Mouse (Mus musculus) limb, embryonic 10.5 days (tissue): Measurements from ENCODE around the gene Zbtb32. TPM values are rescaled to one million over a fixed set of nuclear protein-coding genes. Genes with fewer than 3 reads are reported as not detected.

ENCODE experiments used
- DNase-seq: peaks from one replicate; pipeline ENCODE4 v3.0.0-alpha.2; 2017; ENCODE audit warnings: low spot score
- H3K27ac ChIP-seq: fragments of 300-500 bp; sonication (generic); 2 replicates; pipeline ENCODE4 v1.5.1; 2016; ENCODE audit warnings: mild to moderate bottlenecking
- H3K27me3 ChIP-seq: fragments of 300-500 bp; sonication (generic); 2 replicates; pipeline ENCODE4 v1.6.1; 2016; ENCODE audit warnings: low read depth, mild to moderate bottlenecking; ENCODE audit not compliant: poor library complexity, severe bottlenecking
- H3K36me3 ChIP-seq: fragments of 300-500 bp; sonication (generic); 2 replicates; pipeline ENCODE4 v1.6.1; 2016; ENCODE audit warnings: mild to moderate bottlenecking, moderate library complexity
- H3K4me1 ChIP-seq: fragments of 300-500 bp; sonication (generic); 2 replicates; pipeline ENCODE4 v1.6.1; 2016
- H3K4me3 ChIP-seq: fragments of 300-500 bp; sonication (generic); 2 replicates; pipeline ENCODE4 v1.5.1; 2016; ENCODE audit warnings: mild to moderate bottlenecking, moderate library complexity
- H3K9me3 ChIP-seq: fragments of 300-500 bp; sonication (generic); replicated peaks from 2 replicates; pipeline ENCODE4 v1.6.1; 2016; ENCODE audit warnings: mild to moderate bottlenecking
- WGBS: fragments of 180-500 bp; shearing (Covaris S2); methylation state at CpG from one replicate; pipeline ENCODE4 v1.1.7; 2016; 5-methylcytosine and 5-hydroxymethylcytosine counted together
- polyA plus RNA-seq: library from polyadenylated mRNA; unstranded; fragments of >200 nt; fragmentation: Nextera tagmentation; extraction: Ambion mirVana; gene quantifications from 2 replicates; pipeline ENCODE4 v1.2.1, GENCODE M21; 2016

The Zbtb32 gene
- 0.15 and 0.45 TPM in 2 replicates for polyA plus RNA-seq

- Histone ChIP-seq H3K36me3 (no peaks in the 10 kb centered on the region), H3K27ac (no peak within 1 kb of the TSS), H3K4me3 (no peak within 1 kb of the TSS), H3K4me1 (peaks cover 5% of the 10 kb centered on the region; the same call in 1 of the 2 replicates), H3K27me3 (no peaks in the 10 kb centered on the region), H3K9me3 (no peaks in the 10 kb centered on the region)
- no peak for DNase-seq
- 90% methylated on average over 12 of the region's 12 CpGs for WGBS
These were observed at the start of gene Zbtb32 for GRCm38 (mm10) chr7:30598786-30599185. Gene Zbtb32, minus strand, starts transcription at chr7:30598909.

GRCm38 (mm10) chr7:30639083-30639482 is 40.4 kb upstream of the Zbtb32 start:
- Histone ChIP-seq H3K36me3 (peaks cover 43% of the 10 kb centered on the region), H3K4me1 (peaks cover 39% of the 10 kb centered on the region), H3K4me3 (0 out of 2 replicates have a peak overlapping the region, but pooled peaks have one; percentile 1), H3K27ac (peak overlapping the region; percentile 67), H3K27me3 (peaks cover 26% of the 10 kb centered on the region), H3K9me3 (no peaks in the 10 kb centered on the region)
- DNase-seq, result no peak
- WGBS, result 20% methylated on average over 4 of the region's 4 CpGs

GRCm38 (mm10) chr7:30636395-30636794 is 37.7 kb upstream of the Zbtb32 start:
- DNase-seq, result no peak
- peaks cover 53% of the 10 kb centered on the region for H3K27me3 ChIP-seq
- peak overlapping the region; percentile 21; the same call in 1 of the 2 replicates for H3K27ac ChIP-seq
- H3K9me3 ChIP-seq, result no peaks in the 10 kb centered on the region
- H3K4me1 ChIP-seq, result peaks cover 47% of the 10 kb centered on the region
- peaks cover 16% of the 10 kb centered on the region for H3K36me3 ChIP-seq
- 23% methylated on average over 11 of the region's 11 CpGs for WGBS
- H3K4me3 ChIP-seq, result peak overlapping the region; percentile 45

GRCm38 (mm10) chr7:30635752-30636151 is 37.0 kb upstream of the Zbtb32 start, which contains the start of gene Etv2:
Gene Etv2, minus strand, starts transcription at chr7:30635852.
- no peak for DNase-seq
- H3K27me3 ChIP-seq, result peaks cover 55% of the 10 kb centered on the region
- H3K9me3 ChIP-seq, result no peaks in the 10 kb centered on the region
- peak within 1 kb of the TSS; percentile 45 for H3K4me3 ChIP-seq
- 5% methylated on average over 5 of the region's 5 CpGs for WGBS
- H3K4me1 ChIP-seq, result peaks cover 47% of the 10 kb centered on the region
- H3K36me3 ChIP-seq, result peaks cover 10% of the 10 kb centered on the region
- H3K27ac ChIP-seq, result peak within 1 kb of the TSS; percentile 61

GRCm38 (mm10) chr7:30634621-30635020 is 35.9 kb upstream of the Zbtb32 start:
- Histone ChIP-seq H3K36me3 (no peaks in the 10 kb centered on the region), H3K27ac (peak overlapping the region; percentile 61), H3K4me1 (peaks cover 46% of the 10 kb centered on the region), H3K4me3 (peak overlapping the region; percentile 45), H3K9me3 (no peaks in the 10 kb centered on the region), H3K27me3 (peaks cover 55% of the 10 kb centered on the region)
- 1% methylated on average over 20 of the region's 20 CpGs for WGBS
- DNase-seq, result peak; percentile 85

GRCm38 (mm10) chr7:30633762-30634412 is 35.2 kb upstream of the Zbtb32 start:
- no peaks in the 10 kb centered on the region for H3K36me3 ChIP-seq
- WGBS, result 4% methylated on average over 27 of the region's 27 CpGs
- no peaks in the 10 kb centered on the region for H3K9me3 ChIP-seq
- peak overlapping the region; percentile 45 for H3K4me3 ChIP-seq
- H3K27me3 ChIP-seq, result peaks cover 55% of the 10 kb centered on the region
- no peak overlapping the region for H3K27ac ChIP-seq
- peaks cover 39% of the 10 kb centered on the region for H3K4me1 ChIP-seq
- peak; percentile 57 for DNase-seq

- Histone ChIP-seq H3K27ac (no peak overlapping the region), H3K27me3 (peaks cover 28% of the 10 kb centered on the region), H3K4me1 (peaks cover 16% of the 10 kb centered on the region), H3K4me3 (no peak overlapping the region), H3K36me3 (peaks cover 8% of the 10 kb centered on the region), H3K9me3 (no peaks in the 10 kb centered on the region)
- no peak for DNase-seq
These were observed 30.3 kb upstream of the Zbtb32 start for GRCm38 (mm10) chr7:30629013-30629412.

GRCm38 (mm10) chr7:30626647-30627046 is 27.9 kb upstream of the Zbtb32 start:
- H3K27me3 ChIP-seq, result peaks cover 5% of the 10 kb centered on the region
- DNase-seq, result no peak
- H3K4me3 ChIP-seq, result no peak overlapping the region
- peaks cover 9% of the 10 kb centered on the region for H3K4me1 ChIP-seq
- peaks cover 31% of the 10 kb centered on the region for H3K36me3 ChIP-seq
- no peaks in the 10 kb centered on the region for H3K9me3 ChIP-seq
- 86% methylated on average over 5 of the region's 5 CpGs for WGBS
- H3K27ac ChIP-seq, result no peak overlapping the region

- peaks cover 39% of the 10 kb centered on the region for H3K36me3 ChIP-seq
- H3K4me1 ChIP-seq, result peaks cover 9% of the 10 kb centered on the region
- H3K9me3 ChIP-seq, result no peaks in the 10 kb centered on the region
- no peaks in the 10 kb centered on the region for H3K27me3 ChIP-seq
- peak within 1 kb of the TSS; percentile 77 for H3K4me3 ChIP-seq
- H3K27ac ChIP-seq, result peak within 1 kb of the TSS; percentile 87
- DNase-seq, result peak; percentile 90
- 3% methylated on average over 44 of the region's 44 CpGs for WGBS
These were observed 27.0 kb upstream of the Zbtb32 start, which contains the start of gene Cox6b1 for GRCm38 (mm10) chr7:30625530-30626384. Gene Cox6b1, minus strand, starts transcription at chr7:30626151.

DNA sequence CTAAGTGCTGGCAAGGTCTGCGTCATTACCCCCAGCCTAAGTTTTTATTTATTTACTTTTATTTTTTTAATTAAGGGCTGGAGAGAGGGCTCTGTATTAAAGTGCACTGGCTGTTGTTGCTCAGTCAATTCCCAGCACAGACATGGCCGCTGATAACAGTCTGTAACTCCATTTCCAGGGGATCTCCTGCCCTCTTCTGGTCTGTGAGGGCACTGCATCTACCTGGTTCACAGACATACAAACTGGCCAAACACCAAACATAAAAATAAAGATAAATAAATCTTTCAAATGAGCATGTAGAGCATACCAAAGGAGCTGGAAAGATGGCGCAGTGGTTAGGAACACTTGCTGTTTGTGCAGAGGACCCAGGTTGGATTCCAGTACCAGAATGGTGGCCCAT is 20.5 kb upstream of the Zbtb32 start:
- Histone ChIP-seq H3K27ac (no peak overlapping the region), H3K27me3 (no peaks in the 10 kb centered on the region), H3K4me1 (no peaks in the 10 kb centered on the region), H3K9me3 (no peaks in the 10 kb centered on the region), H3K4me3 (no peak overlapping the region), H3K36me3 (peaks cover 87% of the 10 kb centered on the region)
- 88% methylated on average over 3 of the region's 3 CpGs for WGBS
- no peak for DNase-seq

- WGBS, result 96% methylated on average over 9 of the region's 9 CpGs
- H3K4me3 ChIP-seq, result no peak overlapping the region
These were observed 19.9 kb upstream of the Zbtb32 start for GRCm38 (mm10) chr7:30618658-30619057.

GRCm38 (mm10) chr7:30615049-30615760 is 16.5 kb upstream of the Zbtb32 start:
- peaks cover 15% of the 10 kb centered on the region for H3K4me1 ChIP-seq

More at GRCm38 (mm10) chr7:30618658-30619057, 19.9 kb upstream of the Zbtb32 start:
- Histone ChIP-seq H3K27ac (no peak overlapping the region), H3K36me3 (peaks cover 82% of the 10 kb centered on the region), H3K27me3 (no peaks in the 10 kb centered on the region), H3K4me1 (no peaks in the 10 kb centered on the region), H3K9me3 (no peaks in the 10 kb centered on the region)
- DNase-seq, result no peak

More at GRCm38 (mm10) chr7:30615049-30615760, 16.5 kb upstream of the Zbtb32 start:
- 64% methylated on average over 5 of the region's 5 CpGs for WGBS
- Histone ChIP-seq H3K27me3 (no peaks in the 10 kb centered on the region), H3K36me3 (peaks cover 51% of the 10 kb centered on the region), H3K4me3 (no peak overlapping the region), H3K9me3 (no peaks in the 10 kb centered on the region), H3K27ac (no peak overlapping the region)
- no peak for DNase-seq
